Mouse (Mus musculus) stomach, embryonic 14.5 days (tissue): ENCODE measurements around the gene Cdc37. TPM values are rescaled to one million over a fixed set of nuclear protein-coding genes. Genes with fewer than 3 reads are reported as not detected.
A peak's percentile ranks its signal among the peaks of the same experiment; 100 is the strongest.

Source experiments
- ATAC-seq: fragments of 200-750 bp; cut with Nextera tagmentation; 2 replicates; pipeline ENCODE4 v1.8.0; 2017; ENCODE audit warnings: low read depth, moderate TSS enrichment; ENCODE audit not compliant: insufficient number of reproducible peaks, insufficient read depth, low FRiP score
- H3K27ac ChIP-seq: fragments of 300-500 bp; sonication (generic); 2 replicates; pipeline ENCODE4 v1.5.1; 2014; ENCODE audit warnings: mild to moderate bottlenecking, low read length, moderate library complexity, mixed read lengths
- H3K27me3 ChIP-seq: fragments of 300-500 bp; sonication (generic); 2 replicates; pipeline ENCODE4 v1.6.1; 2014; ENCODE audit warnings: low read length, control low read depth, mixed read lengths; ENCODE audit not compliant: control insufficient read depth, insufficient read depth
- H3K36me3 ChIP-seq: fragments of 300-500 bp; sonication (generic); 2 replicates; pipeline ENCODE4 v1.6.1; 2014; ENCODE audit warnings: mild to moderate bottlenecking, control low read depth, low read length, moderate library complexity, mixed read lengths; ENCODE audit not compliant: control insufficient read depth, insufficient read depth
- H3K4me1 ChIP-seq: fragments of 300-500 bp; sonication (generic); 2 replicates; pipeline ENCODE4 v1.6.1; 2014; ENCODE audit warnings: low read length, control low read depth, mixed read lengths; ENCODE audit not compliant: control insufficient read depth, insufficient read depth
- H3K4me2 ChIP-seq: fragments of 300-500 bp; sonication (generic); replicated peaks from 2 replicates; pipeline ENCODE4 v1.6.1; 2014; ENCODE audit warnings: low read depth, low read length, control low read depth
- H3K4me3 ChIP-seq: fragments of 300-500 bp; sonication (generic); 2 replicates; pipeline ENCODE4 v1.5.1; 2014; ENCODE audit warnings: low read depth, low read length, control low read depth
- H3K9ac ChIP-seq: fragments of 300-500 bp; sonication (generic); replicated peaks from 2 replicates; pipeline ENCODE4 v1.6.1; 2014; ENCODE audit warnings: low read depth, mild to moderate bottlenecking, control low read depth, low read length, moderate library complexity, mixed read lengths
- H3K9me3 ChIP-seq: fragments of 300-500 bp; sonication (generic); 2 replicates; pipeline ENCODE4 v1.6.1; 2016; ENCODE audit warnings: low read depth, low read length, control low read depth; ENCODE audit not compliant: control insufficient read depth
- WGBS: fragments of 180-500 bp; shearing (Covaris S2); extraction: QIAGEN DNeasy Blood & Tissue Kit; methylation state at CpG from one replicate; pipeline ENCODE4 v1.1.7; 2014; 5-methylcytosine and 5-hydroxymethylcytosine counted together
- polyA plus RNA-seq: library from polyadenylated mRNA; unstranded; fragments of >200 nt; fragmentation: Nextera tagmentation; extraction: Ambion mirVana; gene quantifications from 2 replicates; pipeline ENCODE4 v1.2.1, GENCODE M21; 2014

The Cdc37 gene
- polyA plus RNA-seq, 1 experiment from 2014 or later, result 283 TPM

- Histone ChIP-seq H3K36me3 (peaks cover 12% of the 10 kb centered on the region), H3K9ac (no peak overlapping the region), H3K27me3 (no peaks in the 10 kb centered on the region), H3K27ac (no peak overlapping the region), H3K9me3 (no peaks in the 10 kb centered on the region), H3K4me1 (peaks cover 9% of the 10 kb centered on the region), H3K4me2 (no peak overlapping the region), H3K4me3 (no peak overlapping the region)
- WGBS, result 96% methylated on average over 9 of the region's 9 CpGs
- ATAC-seq, result no peak
These were observed 56.4 kb downstream of the Cdc37 start for GRCm38 (mm10) chr9:21093423-21093822.

DNA sequence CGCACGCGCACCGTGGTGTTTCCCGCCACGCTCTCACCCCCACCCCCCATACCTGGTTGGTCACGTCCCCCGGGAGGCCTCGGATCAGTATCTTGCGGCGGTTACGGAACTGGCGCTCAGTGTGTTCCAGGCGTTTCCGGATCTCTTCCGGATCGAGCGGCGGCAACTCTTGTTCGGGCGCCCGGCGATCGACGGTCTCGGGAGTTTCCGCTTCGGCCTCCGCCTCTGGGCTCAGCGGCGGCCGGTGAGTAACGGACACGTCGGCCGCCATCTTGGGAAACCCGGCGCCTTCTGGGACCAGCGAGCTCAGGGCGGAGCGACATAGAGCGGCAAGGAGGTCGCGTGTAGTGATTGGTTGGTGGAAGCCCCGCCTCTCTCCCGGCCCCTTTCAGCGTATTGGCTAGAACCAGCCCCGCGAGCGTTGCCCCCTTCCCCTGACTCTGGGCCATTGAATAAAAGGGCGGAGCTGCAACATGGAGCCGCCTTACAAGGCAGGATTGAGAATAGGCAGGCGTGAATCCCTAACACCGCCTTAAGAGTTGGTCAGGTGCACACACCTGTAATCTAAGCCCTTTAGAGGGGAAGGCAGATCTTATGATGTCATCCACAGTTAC is 58.0 kb downstream of the Cdc37 start, which contains the start of the genes Gm38431 and Raver1:
TSS of gene Gm38431 (minus strand) at position 291 of the 614 bp plus-strand sequence.
TSS of gene Raver1 (minus strand) at position 302 of the 614 bp plus-strand sequence.
- peaks cover 28% of the 10 kb centered on the region for H3K36me3 ChIP-seq
- peak within 1 kb of the TSS; percentile 89 for H3K27ac ChIP-seq
- peaks cover 9% of the 10 kb centered on the region for H3K4me1 ChIP-seq
- peak within 1 kb of the TSS; percentile 71 for H3K9ac ChIP-seq
- WGBS, result under 1% methylated on average over 54 of the region's 54 CpGs
- H3K9me3 ChIP-seq, result no peaks in the 10 kb centered on the region
- H3K4me2 ChIP-seq, result peak within 1 kb of the TSS; percentile 88
- ATAC-seq, result peak; percentile 99
- H3K4me3 ChIP-seq, result peak within 1 kb of the TSS; percentile 71
- no peaks in the 10 kb centered on the region for H3K27me3 ChIP-seq

GRCm38 (mm10) chr9:21090972-21091706 is 58.6 kb downstream of the Cdc37 start:
- Histone ChIP-seq H3K4me3 (peak overlapping the region; percentile 71), H3K9ac (peak overlapping the region; percentile 71), H3K9me3 (no peaks in the 10 kb centered on the region), H3K4me1 (peaks cover 9% of the 10 kb centered on the region), H3K4me2 (peak overlapping the region; percentile 88), H3K36me3 (peaks cover 35% of the 10 kb centered on the region), H3K27ac (peak overlapping the region; percentile 89), H3K27me3 (no peaks in the 10 kb centered on the region)
- WGBS, result 2% methylated on average over 24 of the region's 24 CpGs
- no peak for ATAC-seq

- Histone ChIP-seq H3K36me3 (peaks cover 41% of the 10 kb centered on the region), H3K27me3 (no peaks in the 10 kb centered on the region), H3K4me1 (peaks cover 9% of the 10 kb centered on the region), H3K27ac (no peak overlapping the region), H3K9ac (peak overlapping the region; percentile 71; the same call in 1 of the 2 replicates), H3K4me2 (peak overlapping the region; percentile 88), H3K9me3 (no peaks in the 10 kb centered on the region), H3K4me3 (peak overlapping the region; percentile 71)
- no peak for ATAC-seq
- 93% methylated on average over 1 of the region's 1 CpGs for WGBS
These were observed 59.2 kb downstream of the Cdc37 start for GRCm38 (mm10) chr9:21090537-21090936.

GRCm38 (mm10) chr9:21083324-21083723 is 66.5 kb downstream of the Cdc37 start:
- H3K9me3 ChIP-seq, result no peaks in the 10 kb centered on the region
- H3K36me3 ChIP-seq, result peaks cover 91% of the 10 kb centered on the region
- no peak overlapping the region for H3K9ac ChIP-seq
- no peak overlapping the region for H3K4me2 ChIP-seq
- no peak for ATAC-seq
- H3K27me3 ChIP-seq, result no peaks in the 10 kb centered on the region
- WGBS, result 92% methylated on average over 3 of the region's 3 CpGs
- no peak overlapping the region for H3K4me3 ChIP-seq
- no peaks in the 10 kb centered on the region for H3K4me1 ChIP-seq
- no peak overlapping the region for H3K27ac ChIP-seq

Other genes with a start within 250 kb of the Cdc37 start
- 64.7 and 69.6 TPM in 2 replicates for gene Dnmt1, start 190.1 kb downstream of the Cdc37 start, polyA plus RNA-seq
- 48.6 and 52.3 TPM in 2 replicates for gene S1pr2, start 173.2 kb downstream of the Cdc37 start, polyA plus RNA-seq
- 136 and 150 TPM in 2 replicates for gene Mrpl4, start 147.2 kb downstream of the Cdc37 start, polyA plus RNA-seq
- 10.6 and 12.5 TPM in 2 replicates for gene Icam1, start 134.0 kb downstream of the Cdc37 start, polyA plus RNA-seq
- 0.84 and 1.0 TPM in 2 replicates for gene Icam4, start 120.6 kb downstream of the Cdc37 start, polyA plus RNA-seq
- gene Icam5, start 117.9 kb downstream of the Cdc37 start, polyA plus RNA-seq, result 0.18 TPM in 1 of 2 replicates, not detected in the other
- 1.8 TPM in 1 of 2 replicates, not detected in the other for gene Zglp1, start 82.9 kb downstream of the Cdc37 start, polyA plus RNA-seq
- 0.30 and 0.43 TPM in 2 replicates for gene Gm49373, start 76.9 kb downstream of the Cdc37 start, polyA plus RNA-seq
- gene Fdx1l, start 76.4 kb downstream of the Cdc37 start, polyA plus RNA-seq, result 56.0 and 56.4 TPM in 2 replicates
- gene Gm38431, start 58.0 kb downstream of the Cdc37 start, polyA plus RNA-seq, result 2.0 and 2.3 TPM in 2 replicates
- 68.7 and 74.2 TPM in 2 replicates for gene Raver1, start 58.0 kb downstream of the Cdc37 start, polyA plus RNA-seq
- 10.2 and 10.9 TPM in 2 replicates for gene Tyk2, start 18.7 kb downstream of the Cdc37 start, polyA plus RNA-seq
- gene Pde4a, start 15.7 kb upstream of the Cdc37 start, polyA plus RNA-seq, result 5.4 TPM in 2 replicates
- gene Keap1, start 89.4 kb upstream of the Cdc37 start, polyA plus RNA-seq, result 34.5 and 40.3 TPM in 2 replicates
- gene S1pr5, start 98.5 kb upstream of the Cdc37 start, polyA plus RNA-seq, result 0.27 and 0.48 TPM in 2 replicates
- 38.8 and 43.5 TPM in 2 replicates for gene Atg4d, start 115.3 kb upstream of the Cdc37 start, polyA plus RNA-seq
- 14.1 and 14.7 TPM in 2 replicates for gene Kri1, start 138.0 kb upstream of the Cdc37 start, polyA plus RNA-seq
- gene Cdkn2d, start 141.4 kb upstream of the Cdc37 start, polyA plus RNA-seq, result 47.4 and 48.5 TPM in 2 replicates
- 54.4 and 55.8 TPM in 2 replicates for gene Ap1m2, start 162.4 kb upstream of the Cdc37 start, polyA plus RNA-seq
- gene Slc44a2, start 170.7 kb upstream of the Cdc37 start, polyA plus RNA-seq, result 122 and 125 TPM in 2 replicates
- gene Ilf3, start 217.9 kb upstream of the Cdc37 start, polyA plus RNA-seq, result 184 and 193 TPM in 2 replicates